15 mouse cellular contexts compared by ENCODE assay signal in the genomic region with DNA sequence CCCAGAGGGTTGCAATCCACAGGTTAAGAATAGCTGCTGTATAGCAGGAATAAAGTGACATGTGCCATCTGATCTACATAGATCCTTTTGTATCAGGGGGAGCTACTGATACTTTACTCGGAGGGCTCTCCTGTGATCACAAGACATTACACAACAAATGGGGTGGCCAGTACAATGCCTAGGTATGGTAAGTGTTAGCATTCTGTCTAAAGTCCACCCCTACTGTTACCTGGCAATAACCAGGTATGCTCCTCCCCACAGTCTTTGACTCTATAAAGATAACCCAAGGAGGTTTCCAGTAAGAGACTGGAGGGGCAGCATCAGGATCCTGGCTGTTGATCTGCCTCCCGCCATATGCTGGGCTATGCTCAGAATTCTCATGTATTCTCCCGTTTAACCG.
"Had no signal": no experiment of that assay in that cellular context is flagged by ENCODE, and none has a peak within 500 bp of the region (broad histone marks: within the 10 kb centered on the region; RNA-seq: fewer than 3 reads in every experiment).

No protein-coding gene starts in this region.

- H3K9ac ChIP-seq: liver, embryonic 13.5 days; midbrain, embryonic 13.5 days had no signal

- H3K27me3 ChIP-seq: liver, embryonic 13.5 days; midbrain, embryonic 13.5 days had no signal

- H3K4me3 ChIP-seq: layer of hippocampus, adult 2 months; liver, embryonic 13.5 days; midbrain, embryonic 10.5 days; midbrain, embryonic 13.5 days had no signal

- ATAC-seq: midbrain, embryonic 13.5 days; midbrain, embryonic 16.5 days had no signal

- H3K4me2 ChIP-seq: liver, embryonic 13.5 days; midbrain, embryonic 13.5 days had no signal

- H3K27ac ChIP-seq: liver, embryonic 13.5 days; stomach, postnatal 0 days had no signal

- DNase-seq: kidney, adult 9 months; kidney, postnatal 14 days; kidney, postnatal 4 days; layer of hippocampus, adult 9-11 months; liver, embryonic 13.5 days; lung, adult 2 months; lung, postnatal 14 days; lung, postnatal 4 days; thymus, adult 18-20 months; thymus, postnatal 36 days had no signal

- H3K36me3 ChIP-seq: liver, embryonic 13.5 days; midbrain, embryonic 10.5 days; midbrain, embryonic 13.5 days had no signal

- H3K9me3 ChIP-seq: liver, embryonic 13.5 days; midbrain, embryonic 10.5 days; midbrain, embryonic 13.5 days had no signal
